Mouse (Mus musculus) midbrain, postnatal 0 days (tissue): ENCODE results near the gene Ralgps1. TPM values are rescaled to one million over a fixed set of nuclear protein-coding genes. Genes with fewer than 3 reads are reported as not detected.

Experiments
- ATAC-seq: fragments of 200-750 bp; cut with Nextera tagmentation; 2 replicates; pipeline ENCODE4 v1.8.0; 2017; ENCODE audit warnings: moderate number of reproducible peaks, mild to moderate bottlenecking, moderate TSS enrichment, moderate library complexity; ENCODE audit not compliant: low FRiP score
- DNase-seq: peaks from one replicate; pipeline ENCODE4 v3.0.0-alpha.2; 2015; ENCODE audit warnings: low spot score
- H3K27ac ChIP-seq: fragments of 300-500 bp; sonication (generic); 2 replicates; pipeline ENCODE4 v1.5.1; 2014; ENCODE audit warnings: low read depth, mild to moderate bottlenecking, low read length, mixed read lengths
- H3K27me3 ChIP-seq: fragments of 300-500 bp; sonication (generic); 2 replicates; pipeline ENCODE4 v1.6.1; 2014; ENCODE audit warnings: low read length, control low read depth, mixed read lengths; ENCODE audit not compliant: insufficient read depth
- H3K36me3 ChIP-seq: fragments of 300-500 bp; sonication (generic); 2 replicates; pipeline ENCODE4 v1.6.1; 2014; ENCODE audit warnings: low read length, control low read depth, mixed read lengths; ENCODE audit not compliant: insufficient read depth
- H3K4me1 ChIP-seq: fragments of 300-500 bp; sonication (generic); 2 replicates; pipeline ENCODE4 v1.6.1; 2014; ENCODE audit warnings: mild to moderate bottlenecking, control low read depth, antibody characterized with exemption, low read length, mixed read lengths; ENCODE audit not compliant: insufficient read depth
- H3K4me2 ChIP-seq: fragments of 300-500 bp; sonication (generic); 2 replicates; pipeline ENCODE4 v1.6.1; 2014; ENCODE audit warnings: low read depth, mild to moderate bottlenecking, low read length, mixed read lengths; ENCODE audit not compliant: poor library complexity, severe bottlenecking
- H3K4me3 ChIP-seq: fragments of 300-500 bp; sonication (generic); 2 replicates; pipeline ENCODE4 v1.5.1; 2014; ENCODE audit warnings: low read depth, mild to moderate bottlenecking, low read length, moderate library complexity
- H3K9ac ChIP-seq: fragments of 300-500 bp; sonication (generic); replicated peaks from 2 replicates; pipeline ENCODE4 v1.6.1; 2014; ENCODE audit warnings: mild to moderate bottlenecking, low read length, moderate library complexity, mixed read lengths; ENCODE audit not compliant: poor library complexity, severe bottlenecking
- H3K9me3 ChIP-seq: fragments of 300-500 bp; sonication (generic); 2 replicates; pipeline ENCODE4 v1.6.1; 2016; ENCODE audit warnings: low read length, control low read depth
- CTCF ChIP-seq: IDR thresholded peaks from 2 replicates; pipeline ENCODE4 v1.5.1; 2016; ENCODE audit warnings: antibody characterized with exemption, mild to moderate bottlenecking
- WGBS: fragments of 180-500 bp; shearing (Covaris S2); extraction: QIAGEN DNeasy Blood & Tissue Kit; methylation state at CpG from one replicate; pipeline ENCODE4 v1.1.7; 2014; 5-methylcytosine and 5-hydroxymethylcytosine counted together
- polyA plus RNA-seq: library from polyadenylated mRNA; unstranded; fragments of >200 nt; fragmentation: Nextera tagmentation; extraction: Ambion mirVana; gene quantifications from 2 replicates; pipeline ENCODE4 v1.2.1, GENCODE M21; 2015
- total RNA-seq: library from RNA; depleted of rRNA; stranded (reverse); fragments of >200 nt; gene quantifications from 2 replicates; pipeline ENCODE4 v1.2.3, GENCODE M21; 2014

The Ralgps1 gene
- total and polyA plus RNA-seq, 2 experiments from 2014 or later = 26.4 to 74.6 TPM

GRCm38 (mm10) chr2:33188925-33189670 lies 182.2 kb downstream of the Ralgps1 start:
- H3K9ac ChIP-seq = no peak overlapping the region
- no peaks in the 10 kb centered on the region for H3K9me3 ChIP-seq
- ATAC-seq (no peak), DNase-seq (no peak)
- H3K36me3 ChIP-seq = no peaks in the 10 kb centered on the region
- H3K27me3 ChIP-seq = no peaks in the 10 kb centered on the region
- H3K4me1 ChIP-seq = no peaks in the 10 kb centered on the region; the same call in 1 of the 2 replicates
- no peak overlapping the region for H3K4me2 ChIP-seq
- H3K27ac ChIP-seq = no peak overlapping the region
- no peak for TF ChIP-seq CTCF
- H3K4me3 ChIP-seq = no peak overlapping the region
- 72% methylated on average over 6 of the region's 6 CpGs for WGBS

- Histone ChIP-seq H3K4me2 (no peak overlapping the region), H3K4me1 (no peaks in the 10 kb centered on the region; the same call in 1 of the 2 replicates), H3K9ac (no peak overlapping the region), H3K27ac (no peak overlapping the region), H3K9me3 (no peaks in the 10 kb centered on the region), H3K4me3 (no peak overlapping the region), H3K36me3 (no peaks in the 10 kb centered on the region), H3K27me3 (no peaks in the 10 kb centered on the region)
- 91% methylated on average over 2 of the region's 2 CpGs for WGBS
- DNase-seq = no peak
- no peak for TF ChIP-seq CTCF
- no peak for ATAC-seq
Observed at GRCm38 (mm10) chr2:33187874-33188273, 183.4 kb downstream of the Ralgps1 start.

- Histone ChIP-seq H3K9me3 (no peaks in the 10 kb centered on the region), H3K36me3 (no peaks in the 10 kb centered on the region), H3K27ac (no peak overlapping the region), H3K27me3 (no peaks in the 10 kb centered on the region), H3K4me1 (no peaks in the 10 kb centered on the region; the same call in 1 of the 2 replicates), H3K9ac (no peak overlapping the region), H3K4me3 (no peak overlapping the region), H3K4me2 (no peak overlapping the region)
- DNase-seq (no peak), ATAC-seq (no peak)
- 72% methylated on average over 7 of the region's 7 CpGs for WGBS
- no peak for TF ChIP-seq CTCF
Observed at GRCm38 (mm10) chr2:33186505-33186904, 184.8 kb downstream of the Ralgps1 start.

- H3K4me3 ChIP-seq = no peak overlapping the region
- H3K36me3 ChIP-seq = no peaks in the 10 kb centered on the region
- WGBS = 72% methylated on average over 7 of the region's 7 CpGs
- H3K27ac ChIP-seq = no peak overlapping the region
- ATAC-seq = no peak
- no peak overlapping the region for H3K9ac ChIP-seq
- DNase-seq = no peak
- peak; percentile 50 for TF ChIP-seq CTCF
- no peaks in the 10 kb centered on the region for H3K27me3 ChIP-seq
- H3K9me3 ChIP-seq = no peaks in the 10 kb centered on the region
- no peaks in the 10 kb centered on the region; the same call in 1 of the 2 replicates for H3K4me1 ChIP-seq
- no peak overlapping the region for H3K4me2 ChIP-seq
Observed at GRCm38 (mm10) chr2:33185258-33185657, 186.0 kb downstream of the Ralgps1 start.

- Histone ChIP-seq H3K4me3 (no peak overlapping the region), H3K4me1 (no peaks in the 10 kb centered on the region; the same call in 1 of the 2 replicates), H3K27me3 (no peaks in the 10 kb centered on the region), H3K4me2 (no peak overlapping the region), H3K9me3 (no peaks in the 10 kb centered on the region), H3K9ac (no peak overlapping the region), H3K36me3 (no peaks in the 10 kb centered on the region), H3K27ac (no peak overlapping the region)
- WGBS = 74% methylated on average over 10 of the region's 10 CpGs
- ATAC-seq = no peak
- TF ChIP-seq CTCF = no peak
- DNase-seq = no peak
Observed at GRCm38 (mm10) chr2:33184641-33185040, 186.6 kb downstream of the Ralgps1 start.

DNA sequence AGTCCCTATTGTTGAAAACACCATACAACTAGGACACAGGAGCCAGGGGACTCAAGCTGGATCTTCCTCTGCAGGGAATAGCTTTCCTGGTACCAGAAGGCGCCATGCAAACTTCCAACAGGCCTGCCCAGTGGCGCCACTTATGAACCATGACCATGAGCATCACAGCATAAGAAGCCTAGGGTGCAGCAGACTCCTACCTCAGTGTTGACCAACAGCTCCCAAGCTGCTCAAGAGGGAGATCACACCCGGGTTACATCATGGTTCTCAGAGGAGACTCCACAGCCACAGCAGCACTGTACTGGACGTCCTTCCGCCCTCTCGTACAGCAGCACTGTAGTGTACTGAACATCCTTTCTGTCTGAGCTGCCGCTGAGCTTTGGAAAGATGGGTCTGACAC lies 188.0 kb downstream of the Ralgps1 start:
- no peak overlapping the region for H3K4me2 ChIP-seq
- no peaks in the 10 kb centered on the region for H3K36me3 ChIP-seq
- WGBS = 94% methylated on average over 7 of the region's 7 CpGs
- no peak overlapping the region for H3K4me3 ChIP-seq
- no peak for ATAC-seq
- H3K27ac ChIP-seq = no peak overlapping the region
- H3K4me1 ChIP-seq = peaks cover 9% of the 10 kb centered on the region; the same call in 1 of the 2 replicates
- no peak for DNase-seq
- no peak overlapping the region for H3K9ac ChIP-seq
- H3K27me3 ChIP-seq = no peaks in the 10 kb centered on the region
- TF ChIP-seq CTCF = no peak
- H3K9me3 ChIP-seq = no peaks in the 10 kb centered on the region
